Mouse (Mus musculus): ENCODE measurements around the gene Mettl7a1. TPM values are rescaled to one million over a fixed set of nuclear protein-coding genes. Genes with fewer than 3 reads are reported as not detected.
"Not testable (repeated sequence)": the region's sequence is repeated elsewhere in the genome, so short reads cannot be mapped to it uniquely, and the experiment has no call there.

The Mettl7a1 gene
- polyA plus RNA-seq, 2 experiments: 4.7 to 22.9 TPM

GRCm38 (mm10) chr15:100263246-100263905, 40.6 kb upstream of the Mettl7a1 start:
- DNase-seq (ENCODE audit: low read depth in 3 of 3, low spot score in 3 of 3) (no peak), ATAC-seq (ENCODE audit: insufficient read depth) (no peak)
- H3K4me2 ChIP-seq (ENCODE audit: low read depth): no peak overlapping the region
- H3K4me3 ChIP-seq (ENCODE audit: insufficient read depth in 1 of 2, low read depth in 2 of 2, low read length in 2 of 2): no peak overlapping the region
- no peaks in the 10 kb centered on the region for H3K27me3 ChIP-seq (ENCODE audit: control insufficient read depth, insufficient read depth, low read length)
- no peak overlapping the region for H3K9ac ChIP-seq (replicated peaks)
- no peaks in the 10 kb centered on the region for H3K9me3 ChIP-seq (ENCODE audit: control insufficient read depth, low read length)
- peaks cover 17% of the 10 kb centered on the region for H3K36me3 ChIP-seq (replicated peaks; ENCODE audit: control insufficient read depth, insufficient read depth, low read depth)
- H3K4me1 ChIP-seq (replicated peaks; ENCODE audit: control insufficient read depth in 2 of 2, insufficient read depth in 2 of 2, low read length in 1 of 2): no peaks in the 10 kb centered on the region
- no peak overlapping the region for H3K27ac ChIP-seq
- WGBS (ENCODE audit: insufficient replicate concordance): 41% methylated on average over 4 of the region's 4 CpGs
- no peak for TF ChIP-seq EP300 (IDR thresholded peaks at IDR 0.05; ENCODE audit: low read depth)
- TF ChIP-seq CTCF (IDR thresholded peaks at IDR 0.05; ENCODE audit: low read depth): peak; percentile 38

- Histone ChIP-seq H3K27ac (no peak overlapping the region), H3K4me2 (ENCODE audit: low read depth) (no peak overlapping the region), H3K9me3 (ENCODE audit: control insufficient read depth, low read length) (no peaks in the 10 kb centered on the region), H3K9ac (replicated peaks) (no peak overlapping the region), H3K4me3 (ENCODE audit: insufficient read depth in 1 of 2, low read depth in 2 of 2, low read length in 2 of 2) (no peak overlapping the region), H3K4me1 (replicated peaks; ENCODE audit: control insufficient read depth in 2 of 2, insufficient read depth in 2 of 2, low read length in 1 of 2) (no peaks in the 10 kb centered on the region), H3K36me3 (replicated peaks; ENCODE audit: control insufficient read depth, insufficient read depth, low read depth) (peaks cover 5% of the 10 kb centered on the region), H3K27me3 (ENCODE audit: control insufficient read depth, insufficient read depth, low read length) (no peaks in the 10 kb centered on the region)
- TF ChIP-seq CTCF (IDR thresholded peaks at IDR 0.05; ENCODE audit: low read depth) (no peak), EP300 (IDR thresholded peaks at IDR 0.05; ENCODE audit: low read depth) (no peak)
- DNase-seq (ENCODE audit: low read depth in 3 of 3, low spot score in 3 of 3) (no peak), ATAC-seq (ENCODE audit: insufficient read depth) (no peak)
- 61% methylated on average over 4 of the region's 5 CpGs for WGBS (ENCODE audit: insufficient replicate concordance)
Observed at GRCm38 (mm10) chr15:100265586-100266325, 38.2 kb upstream of the Mettl7a1 start.

- TF ChIP-seq EP300 (IDR thresholded peaks at IDR 0.05; ENCODE audit: low read depth) (no peak), CTCF (IDR thresholded peaks at IDR 0.05; ENCODE audit: low read depth) (no peak)
Observed at GRCm38 (mm10) chr15:100268916-100269315, 35.0 kb upstream of the Mettl7a1 start.

GRCm38 (mm10) chr15:100269776-100270175, 34.2 kb upstream of the Mettl7a1 start:
- no peak for TF ChIP-seq EP300 (IDR thresholded peaks at IDR 0.05; ENCODE audit: low read depth)
- Histone ChIP-seq H3K9me3 (ENCODE audit: control insufficient read depth, low read length) (no peaks in the 10 kb centered on the region), H3K9ac (replicated peaks) (no peak overlapping the region), H3K4me3 (ENCODE audit: insufficient read depth in 1 of 2, low read depth in 2 of 2, low read length in 2 of 2) (no peak overlapping the region), H3K36me3 (replicated peaks; ENCODE audit: control insufficient read depth, insufficient read depth, low read depth) (no peaks in the 10 kb centered on the region), H3K4me1 (replicated peaks; ENCODE audit: control insufficient read depth in 2 of 2, insufficient read depth in 2 of 2, low read length in 1 of 2) (no peaks in the 10 kb centered on the region), H3K27ac (no peak overlapping the region), H3K4me2 (ENCODE audit: low read depth) (no peak overlapping the region), H3K27me3 (ENCODE audit: control insufficient read depth, insufficient read depth, low read length) (no peaks in the 10 kb centered on the region)
- no peak for DNase-seq (ENCODE audit: low read depth in 3 of 3, low spot score in 3 of 3)
- WGBS (ENCODE audit: insufficient replicate concordance): 37% methylated on average over 9 of the region's 9 CpGs
- ATAC-seq (ENCODE audit: insufficient read depth): no peak

More at GRCm38 (mm10) chr15:100268916-100269315, 35.0 kb upstream of the Mettl7a1 start:
- DNase-seq (ENCODE audit: low read depth in 3 of 3, low spot score in 3 of 3) (no peak), ATAC-seq (ENCODE audit: insufficient read depth) (no peak)
- Histone ChIP-seq H3K27me3 (ENCODE audit: control insufficient read depth, insufficient read depth, low read length) (no peaks in the 10 kb centered on the region), H3K9me3 (ENCODE audit: control insufficient read depth, low read length) (no peaks in the 10 kb centered on the region), H3K9ac (replicated peaks) (no peak overlapping the region), H3K4me2 (ENCODE audit: low read depth) (no peak overlapping the region), H3K27ac (no peak overlapping the region), H3K4me3 (ENCODE audit: insufficient read depth in 1 of 2, low read depth in 2 of 2, low read length in 2 of 2) (no peak overlapping the region), H3K36me3 (replicated peaks; ENCODE audit: control insufficient read depth, insufficient read depth, low read depth) (no peaks in the 10 kb centered on the region), H3K4me1 (replicated peaks; ENCODE audit: control insufficient read depth in 2 of 2, insufficient read depth in 2 of 2, low read length in 1 of 2) (no peaks in the 10 kb centered on the region)
- WGBS (ENCODE audit: insufficient replicate concordance): 52% methylated on average over 2 of the region's 2 CpGs

GRCm38 (mm10) chr15:100270609-100271008, 33.3 kb upstream of the Mettl7a1 start:
- not testable (repeated sequence) for ATAC-seq (ENCODE audit: insufficient read depth); H3K4me3 ChIP-seq (ENCODE audit: insufficient read depth in 1 of 2, low read depth in 2 of 2, low read length in 2 of 2); H3K27me3 ChIP-seq (ENCODE audit: control insufficient read depth, insufficient read depth, low read length); H3K27ac ChIP-seq; H3K9me3 ChIP-seq (ENCODE audit: control insufficient read depth, low read length); H3K4me2 ChIP-seq (ENCODE audit: low read depth); DNase-seq (ENCODE audit: low read depth in 3 of 3, low spot score in 3 of 3); H3K36me3 ChIP-seq (replicated peaks; ENCODE audit: control insufficient read depth, insufficient read depth, low read depth); H3K4me1 ChIP-seq (replicated peaks; ENCODE audit: control insufficient read depth in 2 of 2, insufficient read depth in 2 of 2, low read length in 1 of 2); H3K9ac ChIP-seq (replicated peaks)
- 43% methylated on average over 7 of the region's 7 CpGs for WGBS (ENCODE audit: insufficient replicate concordance)
